Mouse (Mus musculus) lung, embryonic 14.5 days (tissue): ENCODE results near the gene Nin. TPM values are rescaled to one million over a fixed set of nuclear protein-coding genes. Genes with fewer than 3 reads are reported as not detected.

Experiments
- ATAC-seq: fragments of 200-750 bp; cut with Nextera tagmentation; 2 replicates; pipeline ENCODE4 v1.8.0; 2017; ENCODE audit warnings: mild to moderate bottlenecking, moderate TSS enrichment, moderate library complexity; ENCODE audit not compliant: insufficient read depth
- DNase-seq: peaks from one replicate; pipeline ENCODE4 v3.0.0-alpha.2; 2015
- H3K27ac ChIP-seq: fragments of 300-500 bp; sonication (generic); 2 replicates; pipeline ENCODE4 v1.5.1; 2014; ENCODE audit warnings: low read depth, mild to moderate bottlenecking, moderate library complexity
- H3K27me3 ChIP-seq: fragments of 300-500 bp; sonication (generic); 2 replicates; pipeline ENCODE4 v1.6.1; 2014; ENCODE audit warnings: low read length, control low read depth; ENCODE audit not compliant: insufficient read depth
- H3K36me3 ChIP-seq: fragments of 300-500 bp; sonication (generic); 2 replicates; pipeline ENCODE4 v1.6.1; 2014; ENCODE audit warnings: control low read depth; ENCODE audit not compliant: insufficient read depth
- H3K4me1 ChIP-seq: fragments of 300-500 bp; sonication (generic); 2 replicates; pipeline ENCODE4 v1.6.1; 2014; ENCODE audit warnings: antibody characterized with exemption, control low read depth; ENCODE audit not compliant: insufficient read depth
- H3K4me2 ChIP-seq: fragments of 300-500 bp; sonication (generic); 2 replicates; pipeline ENCODE4 v1.6.1; 2014; ENCODE audit warnings: mild to moderate bottlenecking
- H3K4me3 ChIP-seq: fragments of 300-500 bp; sonication (generic); 2 replicates; pipeline ENCODE4 v1.5.1; 2014; ENCODE audit warnings: low read depth, low read length
- H3K9ac ChIP-seq: fragments of 300-500 bp; sonication (generic); 2 replicates; pipeline ENCODE4 v1.6.1; 2014
- H3K9me3 ChIP-seq: fragments of 300-500 bp; sonication (generic); 2 replicates; pipeline ENCODE4 v1.6.1; 2016; ENCODE audit warnings: low read depth, low read length, control low read depth
- CTCF ChIP-seq: IDR thresholded peaks from 2 replicates; pipeline ENCODE4 v1.5.1; 2016; ENCODE audit warnings: antibody characterized with exemption, low read depth
- WGBS: fragments of 180-500 bp; shearing (Covaris S2); extraction: QIAGEN DNeasy Blood & Tissue Kit; methylation state at CpG from one replicate; pipeline ENCODE4 v1.1.7; 2014; 5-methylcytosine and 5-hydroxymethylcytosine counted together
- polyA plus RNA-seq: library from polyadenylated mRNA; unstranded; fragments of >200 nt; fragmentation: Nextera tagmentation; extraction: Ambion mirVana; gene quantifications from 2 replicates; pipeline ENCODE4 v1.2.1, GENCODE M21; 2014

The Nin gene
- polyA plus RNA-seq, 1 experiment from 2014 or later: 25.1 TPM

DNA sequence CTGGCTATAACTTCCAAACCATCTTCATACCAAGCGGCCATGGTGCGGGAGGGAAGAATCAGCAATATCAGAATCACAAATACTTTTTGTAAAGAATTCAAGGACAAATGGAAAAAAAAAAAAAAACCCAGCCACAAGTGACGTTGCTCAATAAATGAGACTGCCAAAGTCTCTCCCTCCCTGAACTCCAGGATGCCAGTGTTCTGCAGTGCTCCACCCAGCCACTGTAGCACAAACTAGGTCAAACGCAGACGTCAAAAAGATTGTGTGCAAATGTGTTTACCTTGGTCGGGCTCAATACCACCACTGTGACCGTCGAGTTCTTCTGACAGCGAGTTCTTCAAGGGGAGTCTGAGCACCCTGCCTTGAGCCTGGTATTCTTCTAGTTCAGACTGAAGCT, 64.8 kb downstream of the Nin start:
- Histone ChIP-seq H3K9me3 (no peaks in the 10 kb centered on the region), H3K4me2 (no peak overlapping the region), H3K27me3 (no peaks in the 10 kb centered on the region), H3K36me3 (peaks cover 63% of the 10 kb centered on the region), H3K4me1 (no peaks in the 10 kb centered on the region), H3K27ac (no peak overlapping the region), H3K9ac (no peak overlapping the region), H3K4me3 (no peak overlapping the region)
- TF ChIP-seq CTCF: no peak
- DNase-seq (no peak), ATAC-seq (no peak)
- 70% methylated on average over 9 of the region's 9 CpGs for WGBS

DNA sequence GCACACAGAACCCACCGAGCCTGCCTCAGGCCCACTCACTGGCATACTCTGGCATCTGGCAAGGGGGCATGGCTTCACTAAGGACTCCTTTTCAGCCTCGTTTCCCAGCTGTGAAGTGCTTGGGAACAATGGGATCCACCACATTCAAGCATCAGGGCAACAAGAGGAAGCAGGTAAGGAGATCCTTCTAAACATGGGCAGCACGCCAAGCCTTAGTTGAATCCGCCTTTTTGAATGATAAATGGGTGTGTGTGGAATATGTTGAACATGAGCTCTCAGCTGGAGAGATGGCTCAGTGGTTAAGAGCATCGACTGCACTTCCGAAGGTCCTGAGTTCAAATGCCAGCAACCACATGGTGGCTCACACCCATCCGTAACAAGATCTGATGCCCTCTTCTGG, 66.2 kb downstream of the Nin start:
- ATAC-seq: no peak
- Histone ChIP-seq H3K4me1 (no peaks in the 10 kb centered on the region), H3K4me3 (no peak overlapping the region), H3K9ac (no peak overlapping the region), H3K27me3 (no peaks in the 10 kb centered on the region), H3K36me3 (peaks cover 73% of the 10 kb centered on the region), H3K9me3 (no peaks in the 10 kb centered on the region), H3K4me2 (no peak overlapping the region), H3K27ac (0 out of 2 replicates have a peak overlapping the region, but pooled peaks have one; percentile 42)
- no peak for TF ChIP-seq CTCF
- WGBS: 71% methylated on average over 7 of the region's 7 CpGs
- peak; percentile 67 for DNase-seq

DNA sequence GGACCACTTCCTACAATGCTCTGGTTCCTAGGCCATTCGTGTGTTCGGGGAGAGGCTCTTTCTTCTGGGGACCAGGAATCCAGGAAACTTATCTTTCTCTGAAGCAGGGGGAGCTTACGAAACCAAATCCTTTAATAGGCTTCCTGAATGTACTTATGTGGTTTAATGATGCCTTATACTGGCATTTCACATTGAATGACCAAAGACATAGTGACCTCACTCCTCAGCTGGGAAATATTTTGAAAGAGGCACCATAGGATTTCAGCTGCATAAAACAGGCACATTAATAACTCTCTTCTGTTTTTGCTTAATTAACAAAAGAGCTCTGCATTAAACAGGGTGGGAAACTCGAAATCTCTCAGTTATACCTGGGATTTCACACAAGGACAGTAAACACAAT, 69.2 kb downstream of the Nin start:
- Histone ChIP-seq H3K9me3 (no peaks in the 10 kb centered on the region), H3K4me2 (no peak overlapping the region), H3K27ac (no peak overlapping the region), H3K4me3 (no peak overlapping the region), H3K9ac (no peak overlapping the region), H3K4me1 (no peaks in the 10 kb centered on the region), H3K27me3 (no peaks in the 10 kb centered on the region), H3K36me3 (peaks cover 69% of the 10 kb centered on the region)
- no peak for TF ChIP-seq CTCF
- no peak for DNase-seq
- ATAC-seq: no peak
- WGBS: 79% methylated on average over 4 of the region's 4 CpGs

- no peak for TF ChIP-seq CTCF
- DNase-seq (no peak), ATAC-seq (no peak)
- Histone ChIP-seq H3K27me3 (no peaks in the 10 kb centered on the region), H3K9me3 (no peaks in the 10 kb centered on the region), H3K27ac (no peak overlapping the region), H3K9ac (no peak overlapping the region), H3K36me3 (peaks cover 68% of the 10 kb centered on the region), H3K4me1 (no peaks in the 10 kb centered on the region), H3K4me3 (no peak overlapping the region), H3K4me2 (no peak overlapping the region)
- WGBS: 81% methylated on average over 13 of the region's 13 CpGs
These were observed 70.1 kb downstream of the Nin start for GRCm38 (mm10) chr12:70043421-70043820.

DNA sequence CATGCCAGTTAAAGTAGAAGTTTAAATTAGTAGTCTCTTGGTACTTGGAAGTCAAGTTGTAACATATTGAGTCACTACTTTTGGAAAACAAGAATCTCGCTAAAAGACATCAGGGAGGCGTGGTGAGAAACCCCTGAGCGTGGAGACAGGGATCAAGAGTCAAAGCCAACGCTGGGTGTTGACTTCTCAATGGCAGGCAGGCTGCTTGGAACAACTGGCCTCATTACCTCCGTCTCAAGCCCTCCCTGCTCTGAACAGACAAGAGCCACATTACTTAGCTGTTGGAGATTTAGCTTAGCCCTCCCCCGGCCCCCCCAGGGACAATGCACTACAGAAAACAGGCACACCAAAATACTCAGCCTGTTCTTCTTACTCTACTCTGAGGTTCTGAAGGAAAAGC, 72.5 kb downstream of the Nin start:
- DNase-seq (no peak), ATAC-seq (no peak)
- Histone ChIP-seq H3K4me3 (no peak overlapping the region), H3K27ac (no peak overlapping the region), H3K27me3 (no peaks in the 10 kb centered on the region), H3K9ac (no peak overlapping the region), H3K4me1 (no peaks in the 10 kb centered on the region), H3K9me3 (no peaks in the 10 kb centered on the region), H3K4me2 (no peak overlapping the region), H3K36me3 (peaks cover 63% of the 10 kb centered on the region)
- TF ChIP-seq CTCF: no peak
- WGBS: 78% methylated on average over 6 of the region's 6 CpGs

- Histone ChIP-seq H3K4me2 (no peak overlapping the region), H3K4me1 (no peaks in the 10 kb centered on the region), H3K9ac (no peak overlapping the region), H3K27ac (no peak overlapping the region), H3K36me3 (peaks cover 52% of the 10 kb centered on the region), H3K27me3 (no peaks in the 10 kb centered on the region), H3K4me3 (no peak overlapping the region), H3K9me3 (no peaks in the 10 kb centered on the region)
- no peak for DNase-seq
- ATAC-seq: no peak
- TF ChIP-seq CTCF: no peak
- WGBS: 84% methylated on average over 19 of the region's 19 CpGs
These were observed 76.7 kb downstream of the Nin start for GRCm38 (mm10) chr12:70036722-70037305.

DNA sequence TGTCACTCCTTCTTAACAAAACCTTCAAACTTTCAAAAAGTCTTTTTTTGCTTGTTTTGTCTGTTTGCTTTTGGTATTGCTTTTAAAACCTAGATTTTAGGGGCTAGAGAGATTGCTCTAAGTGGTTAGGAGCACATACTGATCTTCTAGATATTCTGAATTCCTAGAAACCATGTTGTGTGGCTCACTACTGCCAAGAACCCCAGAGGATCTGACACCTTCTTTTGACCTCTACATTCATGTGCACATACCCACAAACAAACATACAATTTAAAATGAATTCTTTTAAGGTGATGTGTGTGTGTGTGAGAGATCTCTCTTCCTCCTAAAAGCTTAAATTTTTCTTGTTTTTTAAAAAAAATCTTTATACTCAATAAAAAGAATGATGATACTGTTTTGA, 87.3 kb downstream of the Nin start:
- no peak for TF ChIP-seq CTCF
- peaks cover 62% of the 10 kb centered on the region for H3K36me3 ChIP-seq
- no peaks in the 10 kb centered on the region for H3K4me1 ChIP-seq
- H3K27ac ChIP-seq: no peak overlapping the region
- H3K27me3 ChIP-seq: no peaks in the 10 kb centered on the region
- DNase-seq (no peak), ATAC-seq (no peak)
- no peak overlapping the region for H3K4me2 ChIP-seq
- H3K4me3 ChIP-seq: no peak overlapping the region
- no peaks in the 10 kb centered on the region for H3K9me3 ChIP-seq
- no peak overlapping the region for H3K9ac ChIP-seq

DNA sequence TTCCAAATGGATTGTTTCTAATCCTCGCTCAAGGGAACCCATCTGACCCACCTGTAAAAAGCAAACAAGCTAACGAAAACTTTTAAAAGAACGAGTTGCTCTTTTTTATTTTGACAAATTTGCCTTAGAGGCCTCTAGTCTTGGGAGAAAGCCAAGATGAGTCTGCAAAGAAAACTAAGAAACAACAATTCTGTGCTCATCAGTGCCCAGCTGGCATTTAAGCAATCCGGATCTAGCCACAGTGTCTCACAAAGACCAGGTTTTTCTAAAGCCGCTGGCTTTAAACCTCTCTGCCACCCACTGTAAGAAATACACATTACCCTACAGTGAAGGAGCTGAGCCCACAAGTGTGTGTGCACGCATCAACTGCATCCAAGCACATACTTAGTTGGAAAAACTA, 88.1 kb downstream of the Nin start:
- 81% methylated on average over 6 of the region's 6 CpGs for WGBS
- DNase-seq: no peak
- Histone ChIP-seq H3K4me3 (no peak overlapping the region), H3K4me2 (no peak overlapping the region), H3K27me3 (no peaks in the 10 kb centered on the region), H3K27ac (no peak overlapping the region), H3K9me3 (no peaks in the 10 kb centered on the region), H3K36me3 (peaks cover 63% of the 10 kb centered on the region), H3K9ac (no peak overlapping the region), H3K4me1 (no peaks in the 10 kb centered on the region)
- TF ChIP-seq CTCF: no peak
- no peak for ATAC-seq
